Mouse (Mus musculus): ENCODE measurements around the gene Spg7. TPM values are rescaled to one million over a fixed set of nuclear protein-coding genes. Genes with fewer than 3 reads are reported as not detected.
"Not testable (repeated sequence)": the region's sequence is repeated elsewhere in the genome, so short reads cannot be mapped to it uniquely, and the experiment has no call there.

The Spg7 gene
- polyA plus RNA-seq, 1 experiment from 2014 or later = 51.8 TPM

DNA sequence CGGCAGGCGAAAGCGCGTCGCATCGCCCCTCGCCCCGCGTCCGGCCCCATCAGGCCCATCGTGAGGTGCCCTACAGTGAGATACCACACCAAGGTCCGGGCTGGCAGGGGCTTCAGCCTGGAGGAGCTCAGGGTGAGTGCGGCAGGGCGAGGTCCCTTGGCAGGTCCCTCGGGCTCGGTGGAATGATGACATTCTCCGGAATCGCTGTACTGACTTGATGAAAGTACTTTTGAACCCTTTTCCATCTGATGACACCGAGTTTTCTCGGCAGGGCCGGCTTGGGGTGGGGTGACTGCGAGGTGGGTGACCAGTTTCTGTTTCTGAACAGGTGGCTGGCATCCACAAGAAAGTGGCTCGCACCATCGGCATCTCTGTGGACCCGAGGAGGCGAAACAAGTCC is 40.1 kb downstream of the Spg7 start:
- H3K9me3 ChIP-seq (ENCODE audit: control insufficient read depth, low read length); H3K27me3 ChIP-seq (replicated peaks; ENCODE audit: control insufficient read depth, insufficient read depth, low read length); ATAC-seq: not testable (repeated sequence)
- Histone ChIP-seq H3K9ac (replicated peaks; ENCODE audit: low read depth, low read length) (peak overlapping the region; percentile 89), H3K27ac (ENCODE audit: low read length) (peak overlapping the region; percentile 23), H3K4me3 (replicated peaks; ENCODE audit: low read length) (peak overlapping the region; percentile 86), H3K36me3 (ENCODE audit: control insufficient read depth, insufficient read depth) (peaks cover 16% of the 10 kb centered on the region), H3K4me2 (ENCODE audit: low read length) (peak overlapping the region; percentile 88), H3K4me1 (replicated peaks; ENCODE audit: control insufficient read depth, insufficient read depth, low read length) (peaks cover 12% of the 10 kb centered on the region)
- 0% methylated on average over 16 of the region's 26 CpGs for WGBS

DNA sequence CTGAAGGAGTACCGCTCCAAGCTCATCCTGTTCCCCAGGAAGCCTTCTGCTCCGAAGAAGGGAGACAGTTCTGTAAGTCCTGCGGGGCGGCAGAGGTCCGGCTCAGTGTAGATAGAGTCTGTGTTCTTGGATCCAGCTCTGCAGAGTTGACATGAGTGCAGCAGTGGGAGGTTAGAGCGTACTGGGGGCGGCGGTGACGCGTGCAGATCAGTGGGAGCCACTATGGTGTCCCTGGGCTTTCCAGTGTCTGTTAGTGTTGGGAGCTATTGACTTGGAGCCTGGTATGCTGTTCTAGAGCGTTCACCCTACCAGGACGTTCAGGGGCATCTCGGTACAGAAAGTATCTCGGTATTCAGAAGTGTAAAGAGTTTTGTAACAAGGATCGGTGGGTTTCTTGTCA is 40.5 kb downstream of the Spg7 start:
- peaks cover 16% of the 10 kb centered on the region for H3K36me3 ChIP-seq (ENCODE audit: control insufficient read depth, insufficient read depth)
- H3K27ac ChIP-seq (ENCODE audit: low read length) = peak overlapping the region; percentile 23; the same call in 1 of the 2 replicates
- 19% methylated on average over 14 of the region's 15 CpGs for WGBS
- peak overlapping the region; percentile 88 for H3K4me2 ChIP-seq (ENCODE audit: low read length)
- ATAC-seq = no peak
- no peaks in the 10 kb centered on the region for H3K27me3 ChIP-seq (replicated peaks; ENCODE audit: control insufficient read depth, insufficient read depth, low read length)
- peak overlapping the region; percentile 89 for H3K9ac ChIP-seq (replicated peaks; ENCODE audit: low read depth, low read length)
- H3K4me3 ChIP-seq (replicated peaks; ENCODE audit: low read length) = peak overlapping the region; percentile 86
- no peaks in the 10 kb centered on the region for H3K9me3 ChIP-seq (ENCODE audit: control insufficient read depth, low read length)
- H3K4me1 ChIP-seq (replicated peaks; ENCODE audit: control insufficient read depth, insufficient read depth, low read length) = peaks cover 12% of the 10 kb centered on the region

DNA sequence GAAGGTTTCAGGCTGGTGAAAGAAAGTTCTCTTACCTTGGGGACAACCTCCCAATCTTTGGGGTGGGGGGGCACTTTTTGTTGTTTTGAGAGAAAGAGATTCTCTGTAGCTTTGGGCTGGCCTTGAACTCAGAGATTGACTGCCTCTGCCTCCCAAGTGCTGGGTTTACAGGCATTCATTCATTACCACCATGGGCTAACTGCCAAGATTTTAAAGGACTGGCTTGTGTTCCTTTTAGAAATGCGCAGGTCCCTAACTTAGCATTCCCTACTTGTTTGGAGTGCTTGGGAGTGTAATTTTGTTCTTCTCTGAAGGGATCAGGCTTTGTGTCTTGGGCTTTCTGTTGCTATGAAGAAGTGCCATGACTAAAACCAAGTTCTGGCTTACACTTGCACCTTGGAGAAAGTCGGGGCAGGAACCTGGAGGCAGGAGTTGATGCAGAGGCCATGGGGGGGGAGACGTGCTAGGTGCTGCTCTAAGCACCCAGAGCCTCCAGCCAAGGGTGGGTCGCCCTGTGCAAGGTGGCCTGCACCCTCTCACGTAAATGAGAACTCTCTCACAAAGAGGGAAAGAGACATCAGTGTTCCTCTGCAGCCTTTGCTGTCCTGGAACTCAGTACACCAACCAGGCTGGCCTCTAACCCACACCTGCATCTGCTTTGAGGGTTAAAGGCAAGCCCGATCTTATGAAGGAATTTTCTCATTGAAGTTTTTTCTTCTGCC is 41.5 kb downstream of the Spg7 start:
- H3K4me3 ChIP-seq (replicated peaks; ENCODE audit: low read length) = no peak overlapping the region
- H3K27me3 ChIP-seq (replicated peaks; ENCODE audit: control insufficient read depth, insufficient read depth, low read length) = no peaks in the 10 kb centered on the region
- peaks cover 16% of the 10 kb centered on the region for H3K36me3 ChIP-seq (ENCODE audit: control insufficient read depth, insufficient read depth)
- H3K9me3 ChIP-seq (ENCODE audit: control insufficient read depth, low read length) = no peaks in the 10 kb centered on the region
- no peak overlapping the region for H3K27ac ChIP-seq (ENCODE audit: low read length)
- ATAC-seq = no peak
- 78% methylated on average over 6 of the region's 6 CpGs for WGBS
- peak overlapping the region; percentile 88; the same call in 1 of the 2 replicates for H3K4me2 ChIP-seq (ENCODE audit: low read length)
- H3K9ac ChIP-seq (replicated peaks; ENCODE audit: low read depth, low read length) = no peak overlapping the region
- H3K4me1 ChIP-seq (replicated peaks; ENCODE audit: control insufficient read depth, insufficient read depth, low read length) = peaks cover 12% of the 10 kb centered on the region

DNA sequence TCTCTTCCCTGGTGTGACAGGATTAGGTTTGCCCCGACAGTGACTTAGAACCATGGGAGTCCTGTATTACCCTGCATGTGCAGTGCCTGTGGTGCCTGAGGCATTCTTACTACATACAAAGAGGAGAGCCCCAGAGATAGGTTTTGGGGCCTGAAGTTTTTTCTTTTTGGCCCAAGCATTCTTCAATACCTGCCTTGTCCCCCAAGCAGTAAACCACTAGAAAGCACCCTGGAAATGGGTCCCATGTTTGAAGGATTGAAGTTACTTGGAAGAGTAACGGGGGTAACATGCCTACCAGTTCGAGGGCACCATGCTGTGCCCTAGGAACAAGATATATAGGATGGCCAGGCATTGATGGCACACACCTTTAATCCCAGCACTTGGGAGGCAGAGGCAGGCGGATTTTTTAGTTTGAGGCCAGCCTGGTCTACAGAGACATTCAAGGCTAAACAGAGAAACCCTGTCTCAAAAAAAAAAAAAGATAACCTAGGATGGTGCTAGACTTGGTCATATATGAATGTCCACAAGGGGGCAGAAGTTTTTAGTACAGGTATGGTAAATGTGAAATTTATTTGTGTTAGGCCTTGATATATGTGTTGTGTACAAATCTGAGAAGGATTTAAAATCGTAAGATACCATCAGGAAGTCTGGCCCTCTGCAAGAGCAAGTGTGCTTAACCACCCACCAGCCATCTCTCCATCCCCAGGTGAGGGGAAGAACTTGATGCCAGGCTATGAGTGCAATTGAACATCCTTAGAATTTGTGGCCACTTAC is 43.0 kb downstream of the Spg7 start:
- 64% methylated on average over 5 of the region's 5 CpGs for WGBS

DNA sequence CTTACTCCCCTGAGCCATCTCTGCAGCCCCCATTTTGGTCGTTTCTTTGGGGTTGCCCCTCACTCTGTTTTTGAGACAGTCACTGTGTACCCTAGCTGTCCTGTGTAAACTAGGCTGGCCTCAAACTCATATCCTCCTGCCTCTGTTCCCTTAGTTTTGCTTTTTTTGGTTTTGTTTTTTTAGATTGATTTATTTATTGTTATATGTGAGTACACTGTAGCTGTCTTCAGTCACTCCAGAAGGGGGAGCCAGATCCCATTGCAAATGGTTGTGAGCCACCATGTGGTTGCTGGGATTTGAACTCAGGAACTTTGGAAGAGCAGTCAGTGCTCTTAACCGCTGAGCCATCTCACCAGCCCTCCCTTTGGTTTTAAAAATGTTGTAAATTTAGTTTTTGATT is 43.8 kb downstream of the Spg7 start:
- Histone ChIP-seq H3K9me3 (ENCODE audit: control insufficient read depth, low read length) (no peaks in the 10 kb centered on the region), H3K4me3 (replicated peaks; ENCODE audit: low read length) (no peak overlapping the region), H3K27ac (ENCODE audit: low read length) (no peak overlapping the region), H3K9ac (replicated peaks; ENCODE audit: low read depth, low read length) (no peak overlapping the region), H3K27me3 (replicated peaks; ENCODE audit: control insufficient read depth, insufficient read depth, low read length) (no peaks in the 10 kb centered on the region), H3K36me3 (ENCODE audit: control insufficient read depth, insufficient read depth) (peaks cover 16% of the 10 kb centered on the region), H3K4me1 (replicated peaks; ENCODE audit: control insufficient read depth, insufficient read depth, low read length) (peaks cover 12% of the 10 kb centered on the region), H3K4me2 (ENCODE audit: low read length) (no peak overlapping the region)
- no peak for ATAC-seq
- WGBS = 55% methylated on average over 2 of the region's 2 CpGs

More for the DNA sequence above, 43.0 kb downstream of the Spg7 start:
- H3K9me3 ChIP-seq (ENCODE audit: control insufficient read depth, low read length) = no peaks in the 10 kb centered on the region
- H3K4me2 ChIP-seq (ENCODE audit: low read length) = no peak overlapping the region
- H3K36me3 ChIP-seq (ENCODE audit: control insufficient read depth, insufficient read depth) = peaks cover 16% of the 10 kb centered on the region
- peaks cover 12% of the 10 kb centered on the region for H3K4me1 ChIP-seq (replicated peaks; ENCODE audit: control insufficient read depth, insufficient read depth, low read length)
- H3K4me3 ChIP-seq (replicated peaks; ENCODE audit: low read length) = no peak overlapping the region
- no peak for ATAC-seq
- no peak overlapping the region for H3K9ac ChIP-seq (replicated peaks; ENCODE audit: low read depth, low read length)
- H3K27ac ChIP-seq (ENCODE audit: low read length) = no peak overlapping the region
- no peaks in the 10 kb centered on the region for H3K27me3 ChIP-seq (replicated peaks; ENCODE audit: control insufficient read depth, insufficient read depth, low read length)

DNA sequence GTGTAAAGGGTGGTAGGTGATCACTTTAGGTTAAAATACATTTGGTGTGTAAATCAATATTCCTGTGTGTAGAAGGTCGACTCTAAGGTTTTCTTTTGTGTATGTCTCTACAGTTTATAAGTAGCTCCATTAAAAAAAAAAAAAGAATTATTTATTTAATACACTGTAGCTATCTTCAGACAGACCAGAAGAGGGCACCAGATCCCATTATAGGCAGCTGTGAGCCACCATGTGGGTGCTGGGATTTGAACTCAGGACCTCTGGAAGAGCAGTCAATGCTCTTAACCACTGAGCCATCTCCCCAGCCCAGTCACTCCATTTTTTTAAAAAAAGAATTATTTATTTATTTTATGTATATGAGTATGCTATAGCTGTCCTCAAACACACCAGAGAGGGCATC is 45.3 kb downstream of the Spg7 start:
- no peak for ATAC-seq
- H3K4me1 ChIP-seq (replicated peaks; ENCODE audit: control insufficient read depth, insufficient read depth, low read length) = peaks cover 9% of the 10 kb centered on the region
- H3K9me3 ChIP-seq (ENCODE audit: control insufficient read depth, low read length) = no peaks in the 10 kb centered on the region
- peaks cover 16% of the 10 kb centered on the region for H3K36me3 ChIP-seq (ENCODE audit: control insufficient read depth, insufficient read depth)
- no peak overlapping the region for H3K4me2 ChIP-seq (ENCODE audit: low read length)
- no peak overlapping the region for H3K9ac ChIP-seq (replicated peaks; ENCODE audit: low read depth, low read length)
- WGBS = 78% methylated on average over 1 of the region's 1 CpGs
- no peak overlapping the region for H3K4me3 ChIP-seq (replicated peaks; ENCODE audit: low read length)
- H3K27me3 ChIP-seq (replicated peaks; ENCODE audit: control insufficient read depth, insufficient read depth, low read length) = no peaks in the 10 kb centered on the region
- H3K27ac ChIP-seq (ENCODE audit: low read length) = no peak overlapping the region

DNA sequence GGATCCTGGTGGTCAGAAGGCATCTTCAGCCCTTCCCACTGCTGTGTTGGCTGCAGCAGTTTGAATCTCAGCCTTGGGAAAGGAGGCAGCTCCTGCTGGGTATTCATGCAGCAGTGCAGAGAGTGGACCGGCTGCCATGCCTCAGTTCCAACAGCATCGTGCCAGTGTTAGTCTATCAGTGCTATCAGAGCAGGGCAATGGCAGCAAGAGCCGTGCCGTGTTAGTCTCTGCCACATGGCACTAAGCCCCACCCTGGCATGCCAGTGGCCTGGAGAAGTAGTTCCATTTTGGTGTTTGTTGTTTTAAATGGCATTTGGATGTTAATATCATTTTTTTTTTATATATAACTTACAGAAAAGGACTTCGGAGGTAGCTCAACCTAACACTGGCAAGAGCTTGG is 46.2 kb downstream of the Spg7 start:
- peaks cover 14% of the 10 kb centered on the region for H3K36me3 ChIP-seq (ENCODE audit: control insufficient read depth, insufficient read depth)
- H3K4me3 ChIP-seq (replicated peaks; ENCODE audit: low read length) = no peak overlapping the region
- ATAC-seq = no peak
- 89% methylated on average over 5 of the region's 5 CpGs for WGBS
- no peaks in the 10 kb centered on the region; the same call in 1 of the 2 replicates for H3K4me1 ChIP-seq (replicated peaks; ENCODE audit: control insufficient read depth, insufficient read depth, low read length)
- no peaks in the 10 kb centered on the region for H3K9me3 ChIP-seq (ENCODE audit: control insufficient read depth, low read length)
- H3K27ac ChIP-seq (ENCODE audit: low read length) = no peak overlapping the region
- no peak overlapping the region for H3K9ac ChIP-seq (replicated peaks; ENCODE audit: low read depth, low read length)
- H3K27me3 ChIP-seq (replicated peaks; ENCODE audit: control insufficient read depth, insufficient read depth, low read length) = no peaks in the 10 kb centered on the region
- H3K4me2 ChIP-seq (ENCODE audit: low read length) = no peak overlapping the region

DNA sequence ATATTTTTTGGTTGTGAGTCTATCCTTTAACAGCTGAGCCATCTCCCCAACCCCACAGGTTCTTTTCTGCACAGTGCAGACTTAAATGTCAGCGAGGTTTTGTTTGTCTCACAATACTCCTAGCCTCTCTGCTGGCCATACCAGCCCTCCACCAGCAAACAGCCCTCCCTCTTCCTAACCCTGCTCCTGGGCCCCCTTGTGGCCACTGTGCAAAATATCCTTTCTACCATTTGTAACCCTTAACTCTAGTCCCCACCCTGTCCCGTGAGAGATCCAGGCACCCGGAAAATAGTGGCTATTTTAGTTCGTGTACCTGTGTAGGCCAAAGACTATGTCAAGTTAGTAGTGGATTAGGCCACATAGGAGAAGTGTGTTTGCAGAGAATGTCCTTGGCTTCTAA is 47.9 kb downstream of the Spg7 start:
- no peak overlapping the region for H3K9ac ChIP-seq (replicated peaks; ENCODE audit: low read depth, low read length)
- ATAC-seq = peak; percentile 71
- H3K4me1 ChIP-seq (replicated peaks; ENCODE audit: control insufficient read depth, insufficient read depth, low read length) = no peaks in the 10 kb centered on the region
- H3K27ac ChIP-seq (ENCODE audit: low read length) = no peak overlapping the region
- peaks cover 2% of the 10 kb centered on the region for H3K27me3 ChIP-seq (replicated peaks; ENCODE audit: control insufficient read depth, insufficient read depth, low read length)
- H3K36me3 ChIP-seq (ENCODE audit: control insufficient read depth, insufficient read depth) = no peaks in the 10 kb centered on the region; the same call in 1 of the 2 replicates
- WGBS = 12% methylated on average over 4 of the region's 4 CpGs
- H3K9me3 ChIP-seq (ENCODE audit: control insufficient read depth, low read length) = no peaks in the 10 kb centered on the region
- no peak overlapping the region for H3K4me2 ChIP-seq (ENCODE audit: low read length)
- H3K4me3 ChIP-seq (replicated peaks; ENCODE audit: low read length) = no peak overlapping the region

DNA sequence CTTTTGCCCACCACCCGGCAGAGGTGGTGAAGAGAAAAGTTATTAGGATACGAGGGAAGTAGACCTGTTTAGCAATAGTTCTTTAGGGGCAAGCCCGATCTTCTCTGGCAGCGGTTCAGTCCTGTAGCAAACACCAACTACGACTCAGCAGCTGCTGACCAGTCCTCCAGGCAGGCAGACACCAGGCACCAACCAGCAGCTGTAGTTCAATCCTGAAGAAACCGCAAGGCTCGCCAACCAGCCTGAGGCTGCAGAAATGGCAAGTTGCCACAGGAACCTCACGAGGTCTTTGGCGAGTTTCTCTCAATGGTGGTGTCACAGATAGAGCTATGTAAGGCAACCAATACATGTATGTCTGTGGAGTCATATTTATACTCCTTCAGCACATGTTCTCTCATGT is 50.1 kb downstream of the Spg7 start:
- Histone ChIP-seq H3K27ac (ENCODE audit: low read length) (no peak overlapping the region), H3K9ac (replicated peaks; ENCODE audit: low read depth, low read length) (no peak overlapping the region), H3K36me3 (ENCODE audit: control insufficient read depth, insufficient read depth) (no peaks in the 10 kb centered on the region), H3K27me3 (replicated peaks; ENCODE audit: control insufficient read depth, insufficient read depth, low read length) (peaks cover 22% of the 10 kb centered on the region), H3K9me3 (ENCODE audit: control insufficient read depth, low read length) (no peaks in the 10 kb centered on the region), H3K4me3 (replicated peaks; ENCODE audit: low read length) (no peak overlapping the region), H3K4me1 (replicated peaks; ENCODE audit: control insufficient read depth, insufficient read depth, low read length) (peaks cover 11% of the 10 kb centered on the region), H3K4me2 (ENCODE audit: low read length) (no peak overlapping the region)
- no peak for ATAC-seq
- 70% methylated on average over 9 of the region's 9 CpGs for WGBS

Measured in forebrain, embryonic 16.5 days (tissue).